In genomic region chr15:83121709-83122565, GRCm38 (mm10) we compare ENCODE assay signal across 8 mouse cellular contexts. TPM values are rescaled to one million over a fixed set of nuclear protein-coding genes. Genes with fewer than 3 reads are reported as not detected.
DNase-seq lines count a peak whose midpoint lies in the region; ATAC-seq and TF ChIP-seq lines count a peak whose summit lies in the region.

No protein-coding gene starts in this region.

- no peaks in the 10 kb centered on the region for H3K9me3 ChIP-seq in embryonic facial prominence, embryonic 13.5 days

- H3K36me3 ChIP-seq in embryonic facial prominence, embryonic 13.5 days = peaks cover 50% of the 10 kb centered on the region

- peak overlapping the region; percentile 66 for H3K4me2 ChIP-seq in embryonic facial prominence, embryonic 13.5 days

- no peak for TF ChIP-seq CTCF in bone marrow, adult 2 months (IDR thresholded peaks at IDR 0.05; ENCODE audit: control insufficient read depth, insufficient read depth, low read length)

- peak; percentile 81 for DNase-seq in ES-CJ7 (ENCODE audit: low read depth, low spot score)
- peak; percentile 45 for DNase-seq in heart, postnatal 4 days
- peak; percentile 57 to 85 for DNase-seq in left cerebral cortex, postnatal 10 days (ENCODE audit: extremely low spot score in 1 of 2, low spot score in 2 of 2)
- DNase-seq in right cerebral cortex, postnatal 4 days = peak; percentile 62
- no peak for DNase-seq in ovary, postnatal 36 days (ENCODE audit: low spot score)

- no peaks in the 10 kb centered on the region; the same call in 1 of the 2 replicates for H3K4me1 ChIP-seq in bone marrow, adult 2 months (ENCODE audit: control insufficient read depth, insufficient read depth, low read length)
- H3K4me1 ChIP-seq in embryonic facial prominence, embryonic 13.5 days = peaks cover 8% of the 10 kb centered on the region

- no peaks in the 10 kb centered on the region for H3K27me3 ChIP-seq in embryonic facial prominence, embryonic 13.5 days

- H3K9ac ChIP-seq in embryonic facial prominence, embryonic 13.5 days = peak overlapping the region; percentile 82

- H3K4me3 ChIP-seq in bone marrow, adult 2 months (replicated peaks; ENCODE audit: control insufficient read depth, low read depth, low read length) = peak overlapping the region; percentile 82
- peak overlapping the region; percentile 86 for H3K4me3 ChIP-seq in embryonic facial prominence, embryonic 13.5 days

- intact Hi-C loops in left cerebral cortex, postnatal 10 days (cut with DNase I) = no loop called here

- peak overlapping the region; percentile 63 for H3K27ac ChIP-seq in bone marrow, adult 2 months (ENCODE audit: control insufficient read depth, insufficient read depth, low read depth, low read length, poor library complexity)
- peak overlapping the region; percentile 85 for H3K27ac ChIP-seq in embryonic facial prominence, embryonic 13.5 days

- WGBS in bone marrow, adult 2 months = 4% methylated on average over 43 of the region's 43 CpGs
- 2% methylated on average over 43 of the region's 43 CpGs for WGBS in embryonic facial prominence, embryonic 13.5 days

- TF ChIP-seq POLR2A in bone marrow, adult 2 months (IDR thresholded peaks at IDR 0.05; ENCODE audit: borderline replicate concordance, control insufficient read depth, low read depth, low read length) = no peak

- 0 out of 2 replicates have a peak, but pooled peaks have one; percentile 53 for ATAC-seq in embryonic facial prominence, embryonic 13.5 days (ENCODE audit: insufficient number of reproducible peaks, insufficient read depth, low FRiP score, low TSS enrichment, low read depth)
- ATAC-seq in megakaryocyte, adult 5-6 weeks (ENCODE audit: poor library complexity, severe bottlenecking) = peak; percentile 51

RNA-seq across cellular contexts. Expression of gene Rrp7a, which starts 0.7 kb away (rescaled TPM):
- polyA plus RNA-seq in bone marrow, adult 2 months (2011; ENCODE audit: insufficient read depth, insufficient read length, low replicate concordance, missing spikeins) = 24.6 and 31.6 TPM in 2 replicates
- 53.8 and 67.7 TPM in 2 replicates for polyA plus RNA-seq in embryonic facial prominence, embryonic 13.5 days (2015; fragmentation: Nextera tagmentation; extraction: Ambion mirVana)
- total RNA-seq in heart, postnatal 4 days (2021) = 10 to 100 TPM; 54.6 to 56.3 TPM
- total RNA-seq in left cerebral cortex, postnatal 10 days (2021) = 100 to 1,000 TPM; 122 to 128 TPM
- total RNA-seq in megakaryocyte, adult 5-6 weeks (2015) = 17.5 and 21.2 TPM in 2 replicates
- 50.8 and 57.9 TPM in 2 replicates for total RNA-seq in megakaryocyte, adult 5-6 weeks (2017)

RNA-seq across cellular contexts. Expression of gene Poldip3, which starts 27.2 kb away (rescaled TPM):
- 24.6 and 42.3 TPM in 2 replicates for polyA plus RNA-seq in bone marrow, adult 2 months (2011; ENCODE audit: insufficient read depth, insufficient read length, low replicate concordance, missing spikeins)
- polyA plus RNA-seq in embryonic facial prominence, embryonic 13.5 days (2015; fragmentation: Nextera tagmentation; extraction: Ambion mirVana) = 155 TPM in 2 replicates
- total RNA-seq in heart, postnatal 4 days (2021) = 10 to 100 TPM; 52.6 to 58.4 TPM
- 10 to 100 TPM; 85.9 to 86.5 TPM for total RNA-seq in left cerebral cortex, postnatal 10 days (2021)
- 41.5 and 45.2 TPM in 2 replicates for total RNA-seq in megakaryocyte, adult 5-6 weeks (2015)
- total RNA-seq in megakaryocyte, adult 5-6 weeks (2017) = 96.6 and 118 TPM in 2 replicates

RNA-seq across cellular contexts. Expression of gene Serhl, which starts 32.6 kb away (rescaled TPM):
- 22.8 and 31.5 TPM in 2 replicates for polyA plus RNA-seq in bone marrow, adult 2 months (2011; ENCODE audit: insufficient read depth, insufficient read length, low replicate concordance, missing spikeins)
- 60.9 and 68.9 TPM in 2 replicates for polyA plus RNA-seq in embryonic facial prominence, embryonic 13.5 days (2015; fragmentation: Nextera tagmentation; extraction: Ambion mirVana)
- 10 to 100 TPM; 73.2 to 74.7 TPM for total RNA-seq in heart, postnatal 4 days (2021)
- 10 to 100 TPM in 1 of 2 experiments, 1 to 10 TPM in 1; 6.6 to 10.2 TPM for total RNA-seq in left cerebral cortex, postnatal 10 days (2021)
- 36.6 and 46.4 TPM in 2 replicates for total RNA-seq in megakaryocyte, adult 5-6 weeks (2015)
- 27.0 and 34.6 TPM in 2 replicates for total RNA-seq in megakaryocyte, adult 5-6 weeks (2017)

RNA-seq across cellular contexts. Expression of gene Cyb5r3, which starts 50.5 kb away (rescaled TPM):
- polyA plus RNA-seq in bone marrow, adult 2 months (2011; ENCODE audit: insufficient read depth, insufficient read length, low replicate concordance, missing spikeins) = 53.6 and 59.1 TPM in 2 replicates
- 116 and 118 TPM in 2 replicates for polyA plus RNA-seq in embryonic facial prominence, embryonic 13.5 days (2015; fragmentation: Nextera tagmentation; extraction: Ambion mirVana)
- 100 to 1,000 TPM; 135 to 141 TPM for total RNA-seq in heart, postnatal 4 days (2021)
- total RNA-seq in left cerebral cortex, postnatal 10 days (2021) = 10 to 100 TPM; 91.1 to 94.6 TPM
- 42.8 and 44.7 TPM in 2 replicates for total RNA-seq in megakaryocyte, adult 5-6 weeks (2015)
- total RNA-seq in megakaryocyte, adult 5-6 weeks (2017) = 21.0 and 24.5 TPM in 2 replicates
